Mouse (Mus musculus): ENCODE measurements around the gene Spata32.
"Not testable (repeated sequence)": the region's sequence is repeated elsewhere in the genome, so short reads cannot be mapped to it uniquely, and the experiment has no call there.

Spata32 gene

GRCm38 (mm10) chr11:103246081-103246730, 28.0 kb upstream of the Spata32 start:
- no peak for DNase-seq (ENCODE audit: low spot score in 2 of 2)

DNA sequence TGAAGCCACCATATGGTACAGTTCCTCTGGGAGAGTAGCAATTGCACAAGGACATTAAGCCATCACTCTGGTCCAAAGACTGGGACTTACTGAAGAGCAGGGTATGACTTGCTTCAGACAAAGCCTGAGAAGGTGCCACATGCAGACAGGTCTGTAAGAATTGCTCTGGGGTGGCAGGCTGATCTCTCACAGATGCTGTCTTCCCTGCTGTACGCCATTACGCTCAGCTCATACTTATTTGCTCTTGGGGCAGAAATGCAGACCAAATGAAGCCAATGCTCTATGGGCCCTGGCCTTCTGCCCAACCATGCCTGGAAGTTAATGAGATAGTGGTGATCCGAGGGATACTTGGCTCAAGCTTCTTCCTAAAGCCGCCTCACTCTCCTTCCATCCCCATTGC, 26.6 kb upstream of the Spata32 start:
- DNase-seq (ENCODE audit: low spot score in 2 of 2): no peak

DNA sequence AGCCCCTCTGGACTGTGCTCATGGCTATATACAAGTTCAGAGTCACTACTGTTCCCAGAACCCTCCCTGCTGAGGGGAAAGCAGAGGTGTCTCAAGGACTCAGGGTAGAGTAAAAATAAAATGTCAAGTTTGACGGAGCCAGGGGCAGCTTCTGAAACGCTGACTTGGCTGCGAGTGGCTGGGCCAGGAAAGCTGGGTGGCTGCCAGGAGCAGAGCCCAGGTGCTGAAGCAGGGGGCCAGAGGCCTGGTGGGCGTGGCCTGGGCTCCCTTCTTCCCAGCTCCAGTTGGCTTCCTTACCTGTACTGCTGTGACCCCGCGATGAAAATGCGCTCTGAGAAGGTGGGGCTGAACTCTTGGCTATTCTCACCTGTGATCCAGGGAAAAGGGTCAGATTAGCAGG, 22.5 kb upstream of the Spata32 start:
- no peak for DNase-seq (ENCODE audit: low spot score in 2 of 2)

DNA sequence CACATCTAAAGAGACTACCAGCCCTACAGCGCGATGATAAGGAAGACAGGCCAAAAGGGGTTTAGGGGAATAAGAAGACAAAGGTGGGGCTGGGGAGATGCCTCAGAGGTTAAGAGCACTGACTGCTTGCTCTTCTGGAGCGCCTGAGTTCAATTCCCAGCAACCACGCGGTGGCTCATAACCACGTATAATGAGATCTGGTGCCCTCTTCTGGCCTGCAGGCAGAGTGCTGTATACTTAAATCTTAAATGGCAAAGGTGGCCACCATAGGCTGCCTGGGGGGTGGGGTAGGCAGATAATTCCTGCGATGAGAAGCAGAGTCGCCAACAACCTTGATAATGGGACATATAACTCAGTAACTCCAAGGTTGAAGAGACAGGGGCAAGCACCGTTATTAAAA, 19.5 kb upstream of the Spata32 start:
- no peak for DNase-seq (ENCODE audit: low spot score in 2 of 2)

GRCm38 (mm10) chr11:103236903-103237302, 18.7 kb upstream of the Spata32 start:
- DNase-seq (ENCODE audit: low spot score in 2 of 2): no peak

DNA sequence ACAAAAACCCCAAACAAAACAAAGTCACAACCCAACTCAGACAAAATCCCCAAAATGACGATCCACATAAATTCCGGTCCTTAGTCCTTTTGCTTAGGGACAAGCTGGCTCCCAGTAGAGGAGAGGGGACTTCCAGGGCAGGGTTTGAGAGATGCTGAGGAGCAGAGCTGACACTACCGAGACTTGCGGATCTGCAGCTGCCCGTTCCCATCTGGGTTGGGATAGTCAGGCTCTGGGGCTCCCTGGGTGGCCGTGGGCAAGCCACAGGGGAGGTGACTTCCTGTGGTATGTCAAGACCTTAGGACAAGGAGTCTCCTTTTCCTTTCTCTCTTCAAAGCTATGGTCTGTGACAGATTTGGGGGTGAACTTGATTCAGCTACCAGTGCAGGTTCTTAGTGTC, 18.2 kb upstream of the Spata32 start:
- DNase-seq (ENCODE audit: low spot score in 2 of 2): no peak

GRCm38 (mm10) chr11:103235702-103236101, 17.5 kb upstream of the Spata32 start:
- no peak for DNase-seq (ENCODE audit: low spot score in 2 of 2)

DNA sequence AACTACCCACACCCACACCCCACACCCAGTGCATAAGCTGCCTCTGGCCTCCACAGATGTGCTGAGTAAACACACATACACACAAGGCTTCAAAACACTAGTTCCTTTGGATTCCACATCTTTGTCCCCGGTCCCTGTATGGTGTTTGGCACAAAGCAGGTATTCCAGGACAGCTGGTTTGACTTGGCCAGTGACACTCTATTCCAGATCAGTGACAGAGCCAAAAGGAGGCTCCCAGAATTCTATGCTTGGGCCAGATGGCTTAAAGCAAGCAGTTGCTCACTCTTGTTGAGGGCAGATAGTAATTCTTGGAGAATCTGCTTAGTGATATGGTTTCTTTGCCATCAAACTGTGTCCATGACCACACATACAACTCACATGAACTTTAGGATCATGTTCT, 16.2 kb upstream of the Spata32 start:
- DNase-seq (ENCODE audit: low spot score in 2 of 2): no peak

- DNase-seq (ENCODE audit: low spot score in 2 of 2): peak; percentile 74 to 80
These were observed 14.7 kb upstream of the Spata32 start for GRCm38 (mm10) chr11:103232966-103233365.

DNA sequence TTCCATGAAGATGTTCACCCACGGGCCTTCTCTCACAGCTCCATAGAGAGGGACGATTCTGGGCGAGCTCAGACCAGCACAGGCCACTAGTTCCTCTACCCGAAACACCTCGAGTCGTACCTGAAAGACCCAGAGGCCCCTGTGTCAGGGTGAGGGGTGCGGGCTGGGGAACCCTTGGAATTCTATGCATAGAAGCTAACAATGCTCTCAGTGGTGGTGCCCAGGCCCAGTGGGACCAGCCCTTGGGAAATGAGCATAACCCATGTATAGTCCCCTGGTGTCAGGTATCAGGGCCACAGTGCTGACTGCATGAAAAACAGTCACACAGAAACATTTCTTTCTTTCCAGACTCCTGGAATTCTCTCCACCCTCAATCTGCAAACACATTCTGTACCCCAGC, 13.1 kb upstream of the Spata32 start:
- no peak for DNase-seq (ENCODE audit: low spot score in 2 of 2)

- no peak for DNase-seq (ENCODE audit: low spot score in 2 of 2)
These were observed 12.4 kb upstream of the Spata32 start for GRCm38 (mm10) chr11:103230626-103231025.

GRCm38 (mm10) chr11:103229608-103230007, 11.4 kb upstream of the Spata32 start:
- DNase-seq (ENCODE audit: low spot score in 2 of 2): no peak

DNA sequence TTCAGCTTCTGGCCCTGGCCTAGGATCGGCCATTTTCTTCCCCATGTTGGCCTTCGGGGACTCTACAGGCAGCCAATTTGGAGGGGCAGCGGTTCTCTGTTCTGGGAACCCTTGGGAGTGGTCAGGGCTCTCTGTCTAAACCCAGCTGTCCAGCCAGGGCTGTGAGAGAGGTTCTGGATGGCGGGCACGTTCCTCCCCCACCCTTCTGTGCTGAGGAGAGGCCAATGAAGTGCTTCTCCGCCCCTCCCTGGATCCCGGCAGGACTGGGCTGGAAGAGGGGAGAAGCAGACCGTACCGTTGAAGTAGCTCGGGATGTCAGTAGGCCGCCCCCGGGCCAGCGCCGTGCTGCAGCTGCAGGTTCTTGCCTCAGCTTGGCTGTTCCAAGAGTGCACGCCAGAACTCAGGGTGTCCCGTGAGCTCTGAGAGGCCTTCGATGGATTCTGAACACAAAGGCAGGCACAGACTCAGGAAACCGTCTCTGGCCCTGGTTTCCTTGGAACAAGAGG, 5.8 kb upstream of the Spata32 start:
- DNase-seq (ENCODE audit: low spot score in 2 of 2): no peak

GRCm38 (mm10) chr11:103223444-103223843, 5.2 kb upstream of the Spata32 start:
- no peak for DNase-seq (ENCODE audit: low spot score in 2 of 2)

GRCm38 (mm10) chr11:103222718-103223117, 4.5 kb upstream of the Spata32 start:
- DNase-seq (ENCODE audit: low spot score in 2 of 2): not testable (repeated sequence)

- no peak for DNase-seq (ENCODE audit: low spot score in 2 of 2)
These were observed 3.2 kb upstream of the Spata32 start for GRCm38 (mm10) chr11:103221437-103221836.

- DNase-seq (ENCODE audit: low spot score in 2 of 2): no peak
These were observed 1.8 kb upstream of the Spata32 start for GRCm38 (mm10) chr11:103219995-103220394.

DNA sequence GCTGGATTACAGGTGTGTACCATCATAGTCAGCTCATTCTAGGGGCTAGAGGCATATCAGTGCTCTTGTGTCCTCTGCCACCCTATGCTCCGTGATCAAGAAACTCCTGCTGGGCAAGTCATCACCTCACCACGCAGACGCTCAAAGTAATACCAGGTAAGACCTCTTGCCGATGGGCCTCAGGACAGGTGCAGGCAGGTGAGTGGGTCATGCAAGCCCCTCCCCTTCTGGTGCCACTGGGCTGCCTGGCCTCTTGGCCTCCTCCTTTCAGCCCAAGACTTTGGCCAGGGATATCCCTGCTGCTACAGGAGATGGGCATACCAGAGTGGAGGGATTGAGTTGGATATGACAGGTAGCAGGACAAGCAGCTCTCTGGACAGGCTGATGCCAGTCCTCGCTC, 1.0 kb upstream of the Spata32 start:
- no peak for DNase-seq (ENCODE audit: low spot score in 2 of 2)

DNA sequence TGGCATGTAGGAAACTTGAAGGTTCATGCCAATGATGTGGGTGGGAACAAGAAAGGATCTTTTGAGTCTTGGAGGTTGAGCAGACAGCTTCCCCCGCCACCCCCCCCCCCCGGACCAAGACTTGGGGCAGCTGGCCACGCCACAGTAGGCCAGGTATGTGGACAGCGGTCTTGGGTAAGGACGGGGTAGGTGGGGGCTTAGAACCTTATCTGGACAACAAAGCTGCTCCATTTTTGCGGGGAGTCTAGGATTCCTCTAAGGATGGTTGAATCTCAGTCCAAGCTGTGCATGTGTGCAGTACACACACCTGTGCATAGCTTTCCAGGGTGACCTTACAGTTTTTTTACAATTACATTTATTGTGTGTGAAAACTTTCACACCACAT, 277 bp upstream of the Spata32 start:
- DNase-seq (ENCODE audit: low spot score in 2 of 2): no peak

DNA sequence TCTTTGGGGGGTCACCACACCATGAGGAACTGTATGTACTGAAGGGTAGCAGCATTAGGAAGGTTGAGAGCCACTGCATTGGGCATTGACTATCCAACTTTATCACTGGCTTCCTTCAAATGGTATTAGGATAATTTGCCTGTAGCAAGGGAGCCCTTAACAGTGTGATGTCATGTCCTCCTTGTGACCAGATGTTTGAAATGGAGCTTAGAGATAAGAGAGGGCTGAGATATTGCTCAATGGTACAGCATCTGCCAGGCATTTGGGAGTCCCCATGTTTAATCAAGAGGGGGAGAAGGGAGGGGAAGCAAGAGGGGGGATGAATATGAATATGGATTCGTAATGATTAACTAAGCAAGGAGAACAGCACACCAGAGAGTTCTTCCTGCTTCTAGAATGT, 2.9 kb downstream of the Spata32 start:
- no peak for DNase-seq (ENCODE audit: low spot score in 2 of 2)

- DNase-seq (ENCODE audit: low spot score in 2 of 2): no peak
These were observed 4.5 kb downstream of the Spata32 start for GRCm38 (mm10) chr11:103213712-103214111.

DNA sequence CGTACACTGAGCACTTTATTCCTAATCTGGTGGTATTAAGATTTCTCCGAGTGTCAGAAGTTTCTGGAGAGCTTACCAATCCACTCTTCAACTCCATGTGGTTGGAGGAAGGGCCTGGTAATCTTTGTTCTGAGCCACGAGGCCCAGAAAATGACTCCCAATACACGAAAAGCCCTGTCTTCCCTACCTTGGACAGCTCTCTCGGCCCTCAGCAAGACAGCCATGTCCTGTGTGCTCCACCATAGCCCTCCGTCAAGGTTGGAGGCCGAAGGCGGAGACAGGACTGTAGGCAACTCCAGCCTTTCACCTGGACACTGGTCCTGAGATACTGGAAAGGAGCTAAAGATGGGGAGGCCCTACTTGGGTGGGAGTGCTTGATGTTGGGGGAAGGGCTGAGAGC, 7.9 kb downstream of the Spata32 start:
- DNase-seq (ENCODE audit: low spot score in 2 of 2): no peak

DNA sequence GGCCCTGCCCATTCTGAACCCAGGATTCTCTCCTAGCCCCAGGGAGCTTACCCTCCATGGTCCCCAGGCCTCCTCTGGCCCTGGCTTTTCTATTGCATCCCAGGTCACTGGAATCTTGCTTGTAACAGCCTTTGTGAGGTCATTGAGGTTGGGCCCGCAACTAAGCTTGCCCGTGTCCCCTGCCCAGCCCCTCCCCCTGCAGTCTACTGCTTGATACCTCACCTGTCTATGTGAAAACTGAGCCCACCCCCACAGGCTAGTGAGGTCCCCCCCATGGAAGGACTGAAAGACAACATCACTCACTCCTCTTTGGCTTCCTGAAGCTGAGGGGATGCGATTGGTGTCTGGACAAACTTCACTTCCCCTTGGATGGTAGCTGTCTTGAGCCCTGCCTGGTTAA, 9.8 kb downstream of the Spata32 start, which contains the start of gene 1700023F06Rik:
Gene 1700023F06Rik (minus strand): TSS at position 101 of the 400 bp plus-strand sequence.
- no peak for DNase-seq (ENCODE audit: low spot score in 2 of 2)

DNA sequence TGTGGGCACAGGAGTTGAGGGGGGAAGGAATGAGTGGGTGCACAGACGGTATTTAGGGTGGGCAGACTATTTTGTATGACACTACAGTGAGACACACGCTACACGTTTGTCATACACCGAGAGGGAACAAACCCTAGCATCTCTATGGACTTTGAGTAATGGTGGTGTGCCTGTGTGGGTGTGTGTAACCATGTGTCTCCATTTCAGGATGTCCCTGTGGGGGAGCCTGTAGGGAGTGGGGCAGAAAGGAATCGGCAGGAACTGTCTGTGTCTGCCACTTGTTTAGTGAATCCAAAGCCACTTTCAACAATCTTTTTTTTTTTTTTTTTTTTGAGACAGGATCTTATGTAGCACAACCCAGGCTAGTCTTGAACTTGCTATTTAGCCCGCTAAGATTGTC, 12.0 kb downstream of the Spata32 start:
- DNase-seq (ENCODE audit: low spot score in 2 of 2): no peak
